Mouse (Mus musculus): ENCODE data around the gene Atf6b.

Atf6b gene

DNA sequence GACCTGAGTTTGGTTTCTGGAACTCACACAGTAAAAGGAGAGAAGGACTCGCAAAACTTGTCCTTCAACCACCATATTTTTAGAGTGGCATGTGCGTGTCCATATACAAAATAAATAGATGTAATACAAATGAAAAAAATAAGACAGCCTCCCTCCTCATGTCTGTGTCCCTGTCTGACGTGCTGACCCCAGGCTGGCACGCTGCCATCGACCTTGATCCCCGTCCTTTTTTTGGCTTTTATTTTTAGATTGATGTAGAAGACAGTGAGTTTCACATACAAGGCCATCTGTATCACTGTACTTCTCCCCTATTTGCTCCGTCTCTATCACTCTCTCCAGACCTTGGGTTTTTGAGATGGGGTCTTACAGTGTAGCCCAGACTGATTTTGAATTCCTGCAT lies 17.5 kb downstream of the Atf6b start:
- no peak for DNase-seq (ENCODE audit: extremely low spot score, low spot score)

DNA sequence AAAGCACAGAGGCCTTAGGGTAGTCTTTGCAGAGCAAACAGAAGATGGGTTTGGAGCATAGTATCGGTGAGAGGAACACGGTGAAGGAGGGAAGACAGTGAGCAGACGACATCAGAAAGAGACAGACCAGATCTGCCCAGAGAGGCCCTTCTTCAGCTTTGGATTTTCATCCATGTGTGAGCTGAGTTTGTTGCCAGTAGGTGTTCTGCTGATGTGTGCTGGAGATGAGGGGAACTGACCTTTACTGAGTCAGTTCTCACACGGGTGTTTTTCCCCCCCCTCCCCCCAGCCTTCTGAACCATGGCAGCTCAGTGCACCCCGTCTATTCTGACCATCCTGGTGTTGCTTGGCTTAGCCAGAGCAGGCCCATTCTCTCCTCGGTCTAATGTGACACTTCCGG lies 23.3 kb downstream of the Atf6b start, which contains the start of gene Tnxb:
Gene Tnxb, plus strand, starts transcription at position 301 of the 400 bp plus-strand sequence.
- no peak for DNase-seq (ENCODE audit: extremely low spot score, low spot score)

DNA sequence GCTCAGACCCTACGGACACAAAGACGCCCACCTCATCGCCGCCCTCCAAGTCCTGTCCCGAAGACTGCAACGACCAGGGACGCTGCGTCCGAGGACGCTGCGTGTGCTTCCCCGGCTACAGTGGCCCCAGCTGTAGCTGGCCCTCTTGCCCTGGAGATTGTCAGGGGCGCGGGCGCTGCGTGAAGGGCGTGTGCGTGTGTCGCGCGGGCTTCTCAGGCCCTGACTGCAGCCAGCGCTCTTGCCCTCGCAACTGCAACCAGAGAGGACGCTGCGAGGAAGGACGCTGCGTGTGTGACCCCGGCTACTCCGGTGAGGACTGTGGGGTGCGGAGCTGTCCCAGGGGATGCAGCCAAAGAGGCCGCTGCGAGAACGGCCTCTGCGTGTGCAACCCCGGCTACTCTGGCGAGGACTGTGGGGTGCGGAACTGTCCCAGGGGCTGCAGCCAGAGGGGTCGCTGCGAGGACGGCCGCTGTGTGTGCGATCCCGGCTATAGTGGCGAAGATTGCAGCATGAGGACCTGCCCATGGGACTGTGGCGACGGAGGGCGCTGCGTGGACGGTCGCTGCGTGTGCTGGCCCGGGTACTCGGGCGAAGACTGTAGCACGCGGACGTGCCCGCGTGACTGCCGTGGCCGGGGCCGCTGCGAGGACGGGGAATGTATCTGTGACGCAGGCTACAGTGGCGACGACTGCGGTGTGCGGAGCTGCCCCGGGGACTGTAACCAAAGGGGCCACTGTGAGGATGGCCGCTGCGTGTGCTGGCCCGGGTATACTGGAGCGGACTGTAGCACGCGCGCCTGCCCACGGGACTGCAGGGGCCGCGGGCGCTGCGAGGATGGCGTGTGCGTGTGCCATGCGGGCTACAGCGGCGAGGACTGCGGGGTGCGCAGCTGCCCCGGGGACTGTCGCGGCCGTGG lies 24.5 kb downstream of the Atf6b start:
- peak; percentile 52 for DNase-seq (ENCODE audit: extremely low spot score, low spot score)

DNA sequence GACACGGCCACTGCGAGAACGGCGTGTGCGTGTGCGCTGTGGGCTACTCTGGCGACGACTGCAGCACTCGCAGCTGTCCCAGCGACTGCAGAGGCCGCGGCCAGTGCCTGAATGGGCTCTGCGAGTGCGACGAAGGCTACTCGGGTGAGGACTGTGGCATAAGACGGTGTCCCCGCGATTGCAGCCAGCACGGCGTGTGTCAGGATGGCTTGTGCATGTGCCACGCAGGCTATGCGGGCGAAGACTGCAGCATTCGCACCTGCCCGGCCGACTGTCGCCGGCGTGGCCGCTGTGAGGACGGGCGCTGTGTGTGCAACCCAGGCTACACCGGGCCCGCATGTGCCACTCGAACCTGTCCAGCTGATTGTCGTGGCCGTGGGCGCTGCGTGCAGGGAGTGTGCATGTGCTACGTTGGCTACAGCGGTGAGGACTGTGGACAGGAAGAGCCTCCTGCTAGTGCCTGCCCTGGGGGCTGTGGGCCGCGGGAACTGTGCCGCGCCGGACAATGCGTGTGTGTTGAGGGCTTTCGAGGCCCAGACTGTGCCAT lies 25.4 kb downstream of the Atf6b start:
- DNase-seq (ENCODE audit: extremely low spot score, low spot score): peak; percentile 22

DNA sequence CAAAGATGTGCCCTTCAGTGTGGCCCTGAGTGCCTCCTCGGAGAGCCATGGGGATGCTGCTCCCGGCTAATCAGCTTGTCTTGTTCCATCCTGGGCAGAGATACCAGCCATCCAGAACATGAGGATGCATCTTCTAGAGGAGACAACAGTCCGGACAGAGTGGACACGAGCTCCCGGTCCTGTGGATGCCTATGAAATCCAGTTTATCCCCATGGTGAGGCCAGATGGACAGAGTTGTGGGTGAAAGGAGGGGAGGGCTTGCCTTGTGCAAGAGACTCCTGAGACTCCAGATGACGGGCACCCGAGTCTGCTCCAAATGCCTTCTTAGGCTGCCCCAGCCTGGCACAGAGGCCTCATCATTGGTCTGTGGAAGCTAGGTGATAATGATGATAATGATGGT lies 26.2 kb downstream of the Atf6b start:
- no peak for DNase-seq (ENCODE audit: extremely low spot score, low spot score)

DNA sequence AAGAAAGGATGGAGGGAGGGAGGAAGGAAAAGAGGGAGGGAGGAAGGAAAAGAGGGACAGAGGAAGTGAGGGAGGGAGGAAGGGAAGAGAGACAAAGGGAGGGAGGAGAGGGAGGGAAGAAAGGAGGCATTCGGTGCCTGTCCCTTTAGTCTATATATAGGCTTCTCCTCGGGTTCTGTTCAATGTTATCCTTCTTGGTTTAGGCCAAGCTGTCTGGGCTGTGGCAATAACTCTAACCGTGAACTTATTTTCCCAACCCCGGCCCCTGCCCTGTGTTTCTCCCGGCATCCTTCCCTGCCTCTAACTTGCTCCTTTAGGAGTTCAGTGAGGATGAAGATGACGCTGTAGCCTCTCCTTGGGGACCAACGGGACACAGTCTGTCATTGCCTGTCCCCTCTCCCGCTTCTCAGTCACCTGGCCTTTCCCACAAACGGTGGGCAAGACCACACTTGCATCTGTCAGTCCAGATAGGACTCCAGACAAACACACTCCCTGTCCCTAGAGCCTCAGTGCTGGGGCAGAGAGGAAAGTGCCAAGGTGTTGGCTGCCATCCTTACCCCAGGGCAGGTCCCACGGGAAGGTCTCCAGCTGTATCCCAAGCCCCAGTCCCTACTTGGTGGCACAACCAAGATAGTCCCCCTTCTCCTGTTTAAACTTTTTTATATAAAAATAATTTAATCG lies 27.7 kb downstream of the Atf6b start:
- no peak for DNase-seq (ENCODE audit: extremely low spot score, low spot score)

DNA sequence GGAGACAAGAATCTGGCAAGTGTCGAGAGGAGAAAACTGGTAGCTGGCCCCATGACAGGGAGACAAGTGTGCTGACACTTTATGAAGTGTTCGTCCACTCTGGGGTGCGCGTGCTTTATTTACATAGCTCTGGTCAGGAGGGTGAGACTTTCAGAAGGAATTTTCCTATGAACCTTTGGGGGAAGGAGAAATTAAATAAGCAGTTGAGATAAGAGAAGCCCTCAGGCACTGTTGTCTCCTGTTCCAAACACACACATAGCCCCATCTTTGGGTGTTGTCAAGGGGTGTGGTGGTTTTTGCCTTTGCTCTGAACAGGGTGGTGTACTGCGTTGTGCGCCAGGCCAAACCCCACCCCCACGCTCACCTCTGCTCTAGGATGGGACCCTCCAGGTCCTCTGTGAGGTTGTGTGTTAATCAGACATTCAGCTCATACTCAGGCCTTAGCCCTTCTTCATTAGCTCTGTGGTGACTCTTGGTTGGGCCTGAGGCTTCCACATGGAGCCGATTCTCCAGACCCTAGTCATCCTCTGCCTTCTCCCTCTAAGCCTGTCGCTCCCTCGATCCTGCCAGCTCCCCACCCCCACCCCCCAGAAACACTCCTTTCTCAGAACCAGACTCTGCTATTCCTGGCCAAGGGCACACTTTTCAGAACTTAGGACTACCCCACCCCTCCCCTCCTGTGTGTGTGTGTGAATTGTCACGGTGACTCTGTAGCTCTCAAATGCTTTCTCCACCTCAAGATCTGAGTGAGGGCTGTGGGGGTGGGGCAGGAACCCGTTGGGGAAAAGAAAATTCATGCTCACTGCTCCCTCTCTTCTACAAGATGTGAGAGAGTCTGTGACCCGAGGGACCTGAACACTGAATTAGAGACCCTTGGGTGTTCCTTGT lies 28.5 kb downstream of the Atf6b start:
- DNase-seq (ENCODE audit: extremely low spot score, low spot score): no peak

DNA sequence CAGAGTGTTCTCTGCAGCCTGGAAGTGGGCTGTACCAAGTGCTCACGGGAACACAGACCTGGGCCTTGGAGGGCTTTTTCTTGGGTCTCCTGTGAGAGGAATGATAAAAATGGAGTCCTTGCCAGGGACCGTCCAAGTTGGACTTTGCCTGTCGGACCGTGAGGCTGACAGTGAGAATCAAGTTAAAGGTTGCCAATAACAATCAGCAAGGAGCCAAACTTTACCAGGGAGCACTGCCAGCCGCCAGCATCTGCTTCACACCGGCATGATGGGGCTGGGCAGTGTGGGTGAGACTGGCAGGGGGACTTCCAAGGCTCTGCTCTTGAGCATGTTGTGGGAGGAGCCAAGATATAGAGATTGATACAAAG lies 29.1 kb downstream of the Atf6b start:
- no peak for DNase-seq (ENCODE audit: extremely low spot score, low spot score)

DNA sequence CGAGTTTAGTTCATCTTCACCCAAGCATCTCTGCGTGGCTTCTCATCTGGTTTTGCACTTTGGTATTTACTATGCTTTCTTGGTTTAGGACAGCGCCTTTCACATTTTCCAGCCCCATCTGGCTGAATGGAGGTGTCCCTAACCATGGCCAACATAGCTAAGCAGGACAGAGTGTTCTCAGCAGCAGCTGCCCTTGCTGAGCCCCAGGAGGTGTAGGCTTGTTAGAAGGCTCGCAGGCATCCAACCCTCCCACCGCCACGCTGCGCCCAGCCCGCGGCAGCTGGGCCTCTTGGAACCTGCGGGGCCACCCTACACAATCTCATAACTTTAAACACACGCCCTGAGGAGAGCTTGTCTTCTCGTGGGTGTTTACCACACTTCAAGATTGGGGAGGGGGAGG lies 29.7 kb downstream of the Atf6b start:
- DNase-seq (ENCODE audit: extremely low spot score, low spot score): no peak

DNA sequence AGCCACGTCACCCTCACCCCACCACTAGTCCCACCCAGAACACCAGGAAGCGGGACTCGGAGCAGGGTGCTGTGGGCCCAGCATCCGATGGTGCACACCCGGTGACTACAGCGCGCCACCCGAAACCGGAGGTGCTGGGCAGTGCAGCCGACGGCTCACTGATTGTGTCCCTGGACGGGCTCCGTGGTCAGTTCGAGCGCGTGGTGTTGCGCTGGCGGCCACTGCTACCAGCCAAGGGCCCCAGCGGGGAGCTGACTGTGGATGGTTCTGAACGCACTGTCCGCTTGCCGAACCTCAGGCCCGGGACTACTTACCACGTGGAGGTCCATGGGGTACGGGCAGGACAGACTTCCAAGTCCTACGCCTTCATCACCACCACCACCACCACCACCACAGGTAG lies 33.2 kb downstream of the Atf6b start:
- no peak for DNase-seq (ENCODE audit: extremely low spot score, low spot score)

DNA sequence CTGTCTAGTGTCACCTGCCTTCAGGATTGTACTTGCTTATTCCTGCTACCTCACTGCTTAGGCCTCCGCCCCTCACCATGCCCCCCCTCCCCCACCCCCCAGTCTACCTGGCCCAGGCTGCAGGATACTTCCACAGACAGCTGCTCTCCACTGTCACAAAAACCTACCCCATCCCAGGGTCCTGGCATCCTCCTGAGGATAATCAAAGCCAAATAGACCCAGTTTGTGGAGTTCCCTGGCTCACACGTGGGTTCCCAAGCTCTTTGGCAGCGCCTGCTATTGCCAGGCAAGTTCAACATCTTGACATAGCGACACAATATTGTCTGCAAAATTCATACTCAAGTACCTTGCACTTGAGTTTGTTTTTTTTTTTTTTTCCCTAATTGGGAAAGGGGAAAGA lies 33.7 kb downstream of the Atf6b start:
- DNase-seq (ENCODE audit: extremely low spot score, low spot score): no peak

DNA sequence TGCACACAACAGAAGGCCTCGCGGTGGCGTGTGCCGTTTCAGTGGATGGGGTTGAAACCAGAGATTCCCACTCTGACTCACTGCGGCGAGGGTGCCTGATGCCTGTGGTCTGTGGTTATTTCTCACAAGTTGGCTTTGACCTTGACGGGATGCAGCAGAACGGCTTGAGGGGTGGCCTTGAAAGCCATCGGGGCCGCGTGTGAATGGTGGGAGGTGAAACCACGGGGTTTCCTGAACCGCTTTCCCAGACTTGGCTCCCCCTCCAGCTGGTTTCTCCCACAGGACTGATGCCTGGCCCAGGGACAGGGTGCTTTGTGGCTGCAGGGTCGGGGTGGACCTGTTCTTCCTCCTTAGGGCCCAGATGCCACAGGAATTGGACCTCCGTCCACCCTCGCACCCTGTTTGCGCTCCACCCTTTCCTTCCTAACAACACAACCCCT lies 34.2 kb downstream of the Atf6b start:
- no peak for DNase-seq (ENCODE audit: extremely low spot score, low spot score)

DNA sequence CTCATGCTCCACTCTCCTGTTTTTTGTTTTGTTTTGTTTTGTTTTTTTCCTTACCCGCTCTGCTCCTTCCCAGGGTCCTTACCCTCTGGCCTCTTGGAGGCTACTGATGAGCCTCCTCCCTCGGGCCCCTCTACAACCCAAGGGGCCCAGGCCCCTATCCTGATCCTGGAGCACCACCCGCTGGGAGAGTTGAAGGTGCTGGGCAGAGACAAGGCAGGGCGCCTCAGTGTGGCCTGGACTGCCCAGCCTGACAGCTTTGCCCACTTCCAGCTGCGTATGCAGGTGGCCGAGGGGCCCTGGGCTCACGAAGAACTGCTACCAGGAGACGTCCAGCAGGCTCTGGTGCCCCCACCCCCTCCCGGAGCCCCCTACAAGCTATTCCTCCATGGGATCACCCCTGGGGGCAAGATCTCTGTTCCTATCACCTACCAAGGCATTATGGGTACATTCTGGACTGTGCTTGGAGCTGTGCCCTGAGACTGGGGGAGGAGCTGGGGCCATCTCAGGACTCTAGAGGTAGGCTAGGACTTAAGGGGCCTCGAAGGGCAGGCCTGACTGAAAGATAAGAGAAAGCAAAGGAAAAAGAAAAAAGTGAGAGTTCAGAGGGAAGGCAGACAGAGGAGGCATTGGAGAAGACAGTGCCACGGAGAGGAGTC lies 35.1 kb downstream of the Atf6b start:
- no peak for DNase-seq (ENCODE audit: extremely low spot score, low spot score)

DNA sequence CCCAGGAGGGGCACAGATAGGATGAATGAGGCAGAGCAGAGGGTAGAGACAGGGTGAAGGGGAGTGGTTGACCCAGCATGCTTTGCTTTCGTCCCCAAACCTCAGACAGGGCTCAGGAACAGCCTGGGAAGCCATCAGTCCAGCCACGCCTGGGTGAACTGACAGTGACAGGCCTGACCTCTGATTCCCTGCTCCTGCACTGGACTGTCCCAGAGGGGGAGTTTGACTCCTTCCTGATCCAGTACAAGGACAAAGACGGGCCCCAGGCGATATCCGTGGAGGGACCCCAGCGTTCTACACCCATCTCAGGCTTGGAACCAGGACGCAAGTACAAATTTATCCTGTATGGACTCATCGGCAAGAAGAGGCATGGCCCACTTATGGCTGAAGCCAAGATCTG lies 36.2 kb downstream of the Atf6b start:
- no peak for DNase-seq (ENCODE audit: extremely low spot score, low spot score)

DNA sequence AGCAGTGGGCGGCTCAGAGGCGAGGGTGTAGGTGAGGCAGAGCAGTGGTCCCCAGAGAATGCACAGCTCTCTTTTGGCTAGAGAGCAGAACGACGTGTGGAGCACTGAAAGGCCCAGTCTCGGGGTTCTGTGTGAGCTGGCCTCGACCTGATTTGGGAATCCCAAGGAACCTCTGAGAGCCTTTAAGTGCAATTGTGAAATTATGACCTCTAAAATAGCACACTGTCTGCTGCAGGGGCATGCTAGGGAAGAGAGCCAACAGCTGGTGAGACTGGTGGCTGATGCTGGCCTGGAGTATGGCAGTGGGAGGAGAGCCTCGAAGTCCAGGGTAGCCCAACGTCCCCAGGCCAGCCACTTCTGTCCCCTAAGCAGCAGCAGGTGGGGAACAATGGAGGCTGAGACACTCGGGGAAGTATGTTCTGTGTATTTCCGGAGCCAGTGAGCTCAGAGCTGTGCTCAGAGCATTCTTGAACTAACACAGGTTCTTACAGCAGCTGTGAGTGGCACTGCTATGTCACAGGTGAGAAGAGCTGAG lies 36.8 kb downstream of the Atf6b start:
- no peak for DNase-seq (ENCODE audit: extremely low spot score, low spot score)

DNA sequence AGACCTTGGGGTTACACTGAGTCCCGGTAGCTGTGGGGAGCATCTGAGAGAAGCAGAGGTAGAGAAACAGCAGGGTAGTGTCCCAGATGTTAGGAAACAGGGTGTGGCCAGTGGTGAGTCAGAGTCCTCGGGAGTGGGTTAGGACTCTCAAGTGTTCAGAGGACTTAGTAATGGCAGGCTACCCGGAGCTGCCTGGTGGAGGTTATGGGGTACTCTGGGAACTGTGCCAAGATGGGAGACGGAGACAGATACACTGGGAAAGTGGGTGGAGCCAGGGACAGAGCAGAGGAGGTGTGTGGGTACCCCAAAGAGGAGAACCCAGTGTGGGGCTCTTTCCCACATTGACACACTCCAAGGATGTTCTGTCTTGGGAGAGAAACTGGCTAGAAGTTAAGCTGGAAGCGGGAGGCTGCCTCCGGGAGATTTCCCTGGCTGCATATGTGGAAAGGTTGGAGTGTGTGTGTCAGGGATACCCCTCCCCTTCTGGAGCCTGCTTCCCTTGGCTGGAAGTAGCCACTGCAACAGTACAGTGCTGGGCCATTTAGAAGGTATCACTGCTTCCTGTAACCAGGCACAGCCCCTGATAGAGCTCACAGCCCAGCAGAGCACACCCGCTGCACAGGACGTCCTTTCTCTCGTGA lies 37.4 kb downstream of the Atf6b start:
- no peak for DNase-seq (ENCODE audit: extremely low spot score, low spot score)

DNA sequence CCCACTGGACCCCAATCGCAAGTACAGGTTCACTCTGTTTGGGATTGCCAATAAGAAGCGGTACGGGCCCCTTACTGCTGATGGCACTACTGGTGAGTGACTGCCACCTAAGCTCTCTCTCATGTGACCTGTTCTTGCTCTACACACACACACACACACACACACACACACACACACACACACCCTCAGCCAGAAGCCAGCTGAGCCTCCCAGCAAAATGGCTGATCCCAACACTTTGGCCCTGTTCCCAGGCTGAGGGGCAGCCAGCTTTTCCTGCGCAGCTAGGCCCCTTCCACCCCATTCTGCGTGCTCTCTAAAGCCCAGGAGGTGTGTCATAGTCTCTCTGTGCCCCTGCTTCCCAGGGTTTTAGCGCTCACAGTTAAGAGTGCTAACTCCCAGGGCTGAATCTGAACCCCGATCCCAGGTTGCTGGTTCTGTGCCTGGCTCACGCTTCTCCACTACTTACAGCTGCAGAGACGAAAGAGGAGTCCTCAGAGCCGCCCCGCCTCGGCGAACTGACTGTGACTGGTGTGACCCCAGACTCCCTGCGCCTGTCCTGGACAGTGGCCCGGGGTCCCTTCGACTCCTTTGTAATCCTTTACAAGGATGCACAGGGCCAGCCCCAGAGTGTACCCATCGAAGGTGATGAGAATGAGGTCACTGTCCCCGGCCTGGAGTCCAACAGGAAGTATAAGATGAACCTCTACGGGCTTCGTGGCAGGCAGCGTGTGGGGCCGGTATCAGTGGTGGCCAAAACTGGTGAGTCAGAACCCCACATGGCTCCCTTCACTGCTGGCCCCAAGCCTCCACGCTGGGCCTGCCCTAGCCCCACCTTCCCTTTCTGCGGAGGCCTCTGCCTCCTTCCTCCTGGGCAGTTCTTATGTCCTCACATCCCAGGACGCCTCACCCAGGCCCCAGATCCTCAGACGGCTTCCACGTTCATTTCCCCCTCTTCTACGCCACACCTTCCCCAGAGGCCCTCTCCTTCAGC lies 38.5 kb downstream of the Atf6b start:
- no peak for DNase-seq (ENCODE audit: extremely low spot score, low spot score)

DNA sequence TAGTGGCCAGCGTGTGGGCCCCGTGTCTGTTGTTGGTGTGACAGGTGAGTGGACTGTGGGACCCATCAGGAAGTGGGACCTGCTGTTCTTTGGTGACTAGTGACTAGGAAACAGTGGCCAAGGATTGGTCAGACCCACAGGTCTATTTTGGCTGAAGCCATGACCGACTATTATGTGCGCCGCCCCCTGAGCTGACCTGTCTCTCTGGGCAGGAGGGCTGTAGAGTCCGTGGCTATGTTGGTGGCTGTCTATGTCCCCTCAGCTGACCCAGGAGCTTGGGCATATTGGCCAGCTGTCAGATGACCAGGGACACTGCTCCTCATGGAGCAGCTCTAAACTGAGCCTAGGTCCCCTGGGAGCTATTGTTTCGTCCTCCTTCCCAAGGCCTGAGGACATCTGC lies 41.9 kb downstream of the Atf6b start:
- no peak for DNase-seq (ENCODE audit: extremely low spot score, low spot score)

DNA sequence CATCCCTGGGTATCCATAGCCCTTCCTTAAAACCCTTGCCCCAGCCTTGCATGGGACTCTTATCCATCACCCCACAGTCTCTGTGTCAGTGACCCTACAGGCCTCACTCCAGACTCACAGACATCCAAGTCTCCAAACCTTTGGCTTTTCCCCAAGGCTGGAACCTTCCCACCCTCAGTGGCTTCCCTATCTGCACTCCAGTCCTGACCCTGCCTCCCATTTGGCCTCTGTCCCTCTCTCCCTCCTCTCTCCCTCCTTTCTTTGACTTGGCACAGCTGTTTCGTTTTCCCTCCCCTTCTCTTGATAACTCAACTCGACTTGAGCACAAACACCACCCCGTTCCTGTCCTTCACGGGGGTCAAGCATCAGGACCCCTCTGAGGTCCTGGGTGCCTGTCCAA lies 43.5 kb downstream of the Atf6b start:
- DNase-seq (ENCODE audit: extremely low spot score, low spot score): no peak

Data from neural tube, embryonic 10.5 days (tissue).